Mouse (Mus musculus): Measurements from ENCODE around the gene Olfr307. TPM values are rescaled to one million over a fixed set of nuclear protein-coding genes. Genes with fewer than 3 reads are reported as not detected.
"Not testable (repeated sequence)": the region's sequence is repeated elsewhere in the genome, so short reads cannot be mapped to it uniquely, and the experiment has no call there.

Olfr307 gene
- not detected for total RNA-seq (2021)
- long read RNA-seq, experiment 1: 0 reads
- long read RNA-seq, experiment 2: 0 reads

DNA sequence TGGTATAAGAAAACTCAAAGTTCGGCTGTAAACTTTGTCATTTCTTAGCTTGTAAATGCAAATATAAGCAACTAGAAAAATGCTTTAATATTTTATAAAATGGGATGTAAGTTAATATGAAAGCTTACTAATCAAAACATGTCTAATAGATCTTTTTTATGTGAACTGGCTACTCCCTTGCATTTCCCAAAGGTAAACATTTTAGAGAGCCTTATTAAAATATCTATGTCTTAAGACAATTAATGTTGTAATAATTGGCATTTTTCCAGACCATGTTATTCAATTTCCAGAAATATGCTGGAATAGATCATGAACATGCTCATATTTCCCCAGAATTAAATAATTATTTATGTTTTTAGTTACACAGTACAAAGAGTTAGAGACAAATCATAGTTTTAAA lies at the start of gene Olfr307:
Gene Olfr307 (minus strand): TSS at position 101 of the 400 bp plus-strand sequence.
- DNase-seq: no peak

- DNase-seq: no peak
Measured at GRCm38 (mm10) chr7:86386558-86386957, 49.2 kb upstream of the Olfr307 start, which contains the start of gene Olfr304. TSS of gene Olfr304 (minus strand) at chr7:86386658.

- no peak for DNase-seq
Measured at GRCm38 (mm10) chr7:86385769-86386168, 48.4 kb upstream of the Olfr307 start.

- no peak for DNase-seq
Measured at GRCm38 (mm10) chr7:86366828-86367227, 29.4 kb upstream of the Olfr307 start, which contains the start of gene Olfr305. TSS of gene Olfr305 (minus strand) at chr7:86366928.

- not testable (repeated sequence) for DNase-seq
Measured at GRCm38 (mm10) chr7:86346296-86346695, 8.9 kb upstream of the Olfr307 start.

DNA sequence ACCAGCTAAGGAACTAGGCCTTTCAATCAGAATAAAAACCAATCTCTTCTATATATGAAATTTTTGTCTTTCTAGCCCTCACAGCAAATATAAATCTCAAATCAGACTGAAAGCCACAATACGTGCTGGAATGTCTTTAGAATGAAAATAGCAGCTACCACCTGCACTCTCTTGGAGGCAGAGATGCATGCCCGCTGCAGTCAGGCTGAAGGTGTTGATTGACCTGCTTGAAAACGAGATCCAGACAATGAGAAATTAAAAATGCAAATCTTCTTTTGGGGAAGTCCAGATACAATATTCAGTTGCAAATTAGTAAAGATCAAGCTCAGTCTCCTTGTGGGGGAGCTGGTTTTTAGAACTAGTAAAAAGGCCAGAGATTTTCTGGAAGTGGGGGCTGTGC lies 6.9 kb upstream of the Olfr307 start:
- DNase-seq: no peak

GRCm38 (mm10) chr7:86342881-86343565 lies 5.6 kb upstream of the Olfr307 start:
- DNase-seq: no peak

- DNase-seq: no peak
Measured at GRCm38 (mm10) chr7:86325530-86325929, 11.9 kb downstream of the Olfr307 start, which contains the start of gene Olfr308. TSS of gene Olfr308 (minus strand) at chr7:86325630.

DNA sequence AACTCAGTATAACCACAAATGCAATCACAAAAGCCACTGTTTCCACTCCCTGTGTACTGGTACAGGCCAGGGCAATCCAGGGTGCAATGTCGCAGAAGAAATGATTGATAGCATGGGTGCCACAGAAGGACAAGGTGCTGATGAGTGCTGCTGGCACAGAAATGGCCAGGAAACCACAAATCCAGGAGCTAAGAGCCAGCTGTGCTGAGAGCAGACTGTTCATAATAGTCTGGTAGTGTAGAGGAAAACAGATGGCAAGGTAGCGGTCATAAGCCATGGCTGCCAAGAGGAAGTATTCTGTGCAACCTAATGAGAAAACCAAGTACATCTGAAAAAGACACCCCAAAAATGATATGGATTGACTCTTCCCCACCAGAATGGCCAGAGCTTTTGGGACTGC lies 16.1 kb downstream of the Olfr307 start:
- no peak for DNase-seq

- no peak for DNase-seq
Measured at GRCm38 (mm10) chr7:86313608-86314007, 23.8 kb downstream of the Olfr307 start, which contains the start of gene Olfr309. TSS of gene Olfr309 (minus strand) at chr7:86313708.

Small RNA genes within 50 kb of the gene (microRNA-seq; reads per million reads assigned to microRNA genes)
- gene Gm23192: not detected

Other genes with a start within 250 kb of the Olfr307 start
- not detected for gene Vmn2r75, start 165.8 kb downstream of the Olfr307 start, total RNA-seq (2021)
- not detected for gene Vmn2r76, start 91.3 kb downstream of the Olfr307 start, total RNA-seq (2021)
- gene Olfr310, start 60.4 kb downstream of the Olfr307 start, total RNA-seq (2021): not detected
- not detected for gene Olfr309, start 23.9 kb downstream of the Olfr307 start, total RNA-seq (2021)
- not detected for gene Olfr308, start 12.0 kb downstream of the Olfr307 start, total RNA-seq (2021)
- gene Olfr305, start 29.3 kb upstream of the Olfr307 start, total RNA-seq (2021): not detected
- not detected for gene Olfr304, start 49.1 kb upstream of the Olfr307 start, total RNA-seq (2021)
- not detected for gene Olfr303, start 60.2 kb upstream of the Olfr307 start, total RNA-seq (2021)
- gene Olfr301, start 66.3 kb upstream of the Olfr307 start, total RNA-seq (2021): not detected
- not detected for gene Olfr299, start 122.3 kb upstream of the Olfr307 start, total RNA-seq (2021)
- not detected for gene Olfr298, start 154.9 kb upstream of the Olfr307 start, total RNA-seq (2021)
- not detected for gene Olfr297, start 182.4 kb upstream of the Olfr307 start, total RNA-seq (2021)
- gene Olfr295, start 246.3 kb upstream of the Olfr307 start, total RNA-seq (2021): not detected

Data from adrenal gland, postnatal 36 days (tissue).